Mouse (Mus musculus) lung, embryonic 14.5 days (tissue): ENCODE measurements around the gene Arhgef10l. TPM values are rescaled to one million over a fixed set of nuclear protein-coding genes. Genes with fewer than 3 reads are reported as not detected.

Experiments used
- ATAC-seq: fragments of 200-750 bp; cut with Nextera tagmentation; 2 replicates; pipeline ENCODE4 v1.8.0; 2017; ENCODE audit warnings: mild to moderate bottlenecking, moderate TSS enrichment, moderate library complexity; ENCODE audit not compliant: insufficient read depth
- DNase-seq: peaks from one replicate; pipeline ENCODE4 v3.0.0-alpha.2; 2015
- H3K27ac ChIP-seq: fragments of 300-500 bp; sonication (generic); 2 replicates; pipeline ENCODE4 v1.5.1; 2014; ENCODE audit warnings: low read depth, mild to moderate bottlenecking, moderate library complexity
- H3K27me3 ChIP-seq: fragments of 300-500 bp; sonication (generic); 2 replicates; pipeline ENCODE4 v1.6.1; 2014; ENCODE audit warnings: low read length, control low read depth; ENCODE audit not compliant: insufficient read depth
- H3K36me3 ChIP-seq: fragments of 300-500 bp; sonication (generic); 2 replicates; pipeline ENCODE4 v1.6.1; 2014; ENCODE audit warnings: control low read depth; ENCODE audit not compliant: insufficient read depth
- H3K4me1 ChIP-seq: fragments of 300-500 bp; sonication (generic); 2 replicates; pipeline ENCODE4 v1.6.1; 2014; ENCODE audit warnings: antibody characterized with exemption, control low read depth; ENCODE audit not compliant: insufficient read depth
- H3K4me2 ChIP-seq: fragments of 300-500 bp; sonication (generic); 2 replicates; pipeline ENCODE4 v1.6.1; 2014; ENCODE audit warnings: mild to moderate bottlenecking
- H3K4me3 ChIP-seq: fragments of 300-500 bp; sonication (generic); 2 replicates; pipeline ENCODE4 v1.5.1; 2014; ENCODE audit warnings: low read depth, low read length
- H3K9ac ChIP-seq: fragments of 300-500 bp; sonication (generic); 2 replicates; pipeline ENCODE4 v1.6.1; 2014
- H3K9me3 ChIP-seq: fragments of 300-500 bp; sonication (generic); 2 replicates; pipeline ENCODE4 v1.6.1; 2016; ENCODE audit warnings: low read depth, low read length, control low read depth
- CTCF ChIP-seq: IDR thresholded peaks from 2 replicates; pipeline ENCODE4 v1.5.1; 2016; ENCODE audit warnings: antibody characterized with exemption, low read depth
- WGBS: fragments of 180-500 bp; shearing (Covaris S2); extraction: QIAGEN DNeasy Blood & Tissue Kit; methylation state at CpG from one replicate; pipeline ENCODE4 v1.1.7; 2014; 5-methylcytosine and 5-hydroxymethylcytosine counted together
- polyA plus RNA-seq: library from polyadenylated mRNA; unstranded; fragments of >200 nt; fragmentation: Nextera tagmentation; extraction: Ambion mirVana; gene quantifications from 2 replicates; pipeline ENCODE4 v1.2.1, GENCODE M21; 2014

Arhgef10l gene
- polyA plus RNA-seq, 1 experiment from 2014 or later: 16.1 TPM

DNA sequence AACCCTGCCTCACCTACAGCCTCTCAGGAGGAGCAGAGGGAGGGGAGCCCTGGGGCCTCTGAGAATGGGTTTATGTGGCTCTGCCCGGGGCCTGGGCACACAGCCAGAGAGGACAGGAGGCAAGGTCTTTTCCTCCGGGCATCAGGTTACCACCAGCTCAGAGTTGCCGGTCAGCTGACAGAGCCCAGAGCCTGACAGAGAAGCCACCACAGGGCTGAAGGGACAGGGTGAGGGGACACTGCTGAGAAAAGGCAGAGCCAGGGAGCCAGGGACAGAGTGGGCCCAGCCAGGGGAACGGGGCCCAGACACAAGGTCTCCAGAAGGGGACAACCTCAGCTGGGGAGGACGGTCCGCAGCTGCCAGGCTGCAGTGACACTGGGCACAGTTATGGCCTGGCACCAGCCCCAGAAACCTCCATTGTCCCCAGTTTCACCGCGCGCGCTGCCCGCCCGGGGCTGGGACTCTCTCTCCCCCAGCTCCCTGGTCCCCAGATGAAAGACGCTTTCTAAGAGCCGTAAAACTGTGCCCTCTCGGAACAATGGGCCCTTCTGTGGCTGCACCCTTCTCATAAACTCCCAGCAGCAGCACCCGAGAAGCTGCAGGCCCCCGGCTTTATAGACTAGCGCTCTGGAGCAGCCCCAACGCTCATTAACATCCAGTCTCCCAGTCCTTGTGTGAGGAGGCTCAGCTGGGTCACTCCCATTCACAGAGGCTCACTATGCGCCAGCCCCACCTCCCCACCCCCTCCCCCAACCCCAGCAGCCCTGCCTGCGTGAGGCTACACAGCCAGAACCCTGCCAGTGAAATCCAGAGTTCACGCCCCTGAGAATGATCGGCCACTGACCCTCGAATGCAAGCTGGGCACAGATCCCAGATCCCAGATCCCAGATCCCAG, 7.9 kb downstream of the Arhgef10l start:
- H3K4me1 ChIP-seq: peaks cover 20% of the 10 kb centered on the region
- H3K9ac ChIP-seq: peak overlapping the region; percentile 46
- H3K9me3 ChIP-seq: no peaks in the 10 kb centered on the region
- H3K36me3 ChIP-seq: no peaks in the 10 kb centered on the region
- 0 out of 2 replicates have a peak overlapping the region, but pooled peaks have one; percentile 2 for H3K4me3 ChIP-seq
- DNase-seq: peak; percentile 76
- TF ChIP-seq CTCF: no peak
- peak; percentile 78 for ATAC-seq
- H3K27me3 ChIP-seq: no peaks in the 10 kb centered on the region
- peak overlapping the region; percentile 94 for H3K27ac ChIP-seq
- WGBS: 10% methylated on average over 24 of the region's 24 CpGs
- H3K4me2 ChIP-seq: peak overlapping the region; percentile 50

DNA sequence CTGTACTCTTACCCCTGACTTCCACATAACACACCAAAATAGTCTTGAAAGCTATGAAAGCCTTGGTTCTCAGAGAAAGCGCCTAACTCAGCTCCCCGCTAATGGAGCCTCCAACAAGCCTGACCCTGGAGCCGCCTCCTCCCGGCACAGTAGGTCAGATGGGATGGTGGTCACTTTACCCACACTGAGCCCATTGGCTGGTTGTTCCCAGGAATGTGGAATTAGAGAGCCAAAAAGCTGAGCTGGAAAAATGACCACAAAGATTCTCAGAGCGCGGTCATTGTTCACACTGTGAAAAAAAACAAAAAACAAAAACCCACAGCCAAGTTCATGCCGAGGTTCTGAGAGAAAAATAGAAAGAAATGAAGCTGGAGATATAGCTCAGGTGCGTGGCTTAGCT, 9.3 kb downstream of the Arhgef10l start:
- no peak overlapping the region for H3K4me2 ChIP-seq
- no peaks in the 10 kb centered on the region for H3K36me3 ChIP-seq
- no peak overlapping the region for H3K4me3 ChIP-seq
- no peak for TF ChIP-seq CTCF
- WGBS: 77% methylated on average over 8 of the region's 8 CpGs
- H3K9me3 ChIP-seq: no peaks in the 10 kb centered on the region
- H3K27me3 ChIP-seq: no peaks in the 10 kb centered on the region
- no peak for ATAC-seq
- H3K4me1 ChIP-seq: peaks cover 12% of the 10 kb centered on the region
- no peak for DNase-seq
- no peak overlapping the region for H3K27ac ChIP-seq
- no peak overlapping the region for H3K9ac ChIP-seq

DNA sequence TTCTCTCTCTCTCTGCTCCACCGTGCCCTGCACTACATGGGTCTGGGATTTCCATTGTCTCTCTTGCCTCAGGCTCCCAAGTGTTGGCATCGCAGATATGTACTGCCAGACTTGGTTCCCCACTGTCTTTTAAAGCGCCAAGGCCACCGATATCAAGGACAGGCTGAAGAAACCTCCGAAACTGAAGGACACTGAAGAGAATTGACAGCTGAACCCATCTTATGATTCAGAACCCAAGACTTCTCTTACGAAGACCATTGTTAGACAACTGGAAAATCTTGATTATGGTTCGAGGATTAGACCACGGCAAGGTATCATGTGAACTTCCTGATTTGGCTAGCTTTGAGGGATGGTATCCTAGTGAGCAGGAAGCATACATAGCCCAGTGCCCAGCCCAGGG, 11.0 kb downstream of the Arhgef10l start:
- Histone ChIP-seq H3K4me2 (no peak overlapping the region), H3K27ac (no peak overlapping the region), H3K4me3 (no peak overlapping the region), H3K27me3 (no peaks in the 10 kb centered on the region), H3K36me3 (no peaks in the 10 kb centered on the region), H3K9ac (no peak overlapping the region), H3K9me3 (no peaks in the 10 kb centered on the region), H3K4me1 (peaks cover 12% of the 10 kb centered on the region)
- DNase-seq (no peak), ATAC-seq (no peak)
- no peak for TF ChIP-seq CTCF
- 69% methylated on average over 8 of the region's 8 CpGs for WGBS

- Histone ChIP-seq H3K4me3 (no peak overlapping the region), H3K4me2 (no peak overlapping the region), H3K27ac (no peak overlapping the region), H3K9me3 (no peaks in the 10 kb centered on the region), H3K36me3 (no peaks in the 10 kb centered on the region), H3K9ac (no peak overlapping the region), H3K4me1 (peaks cover 16% of the 10 kb centered on the region), H3K27me3 (no peaks in the 10 kb centered on the region)
- no peak for DNase-seq
- ATAC-seq: no peak
- WGBS: 33% methylated on average over 14 of the region's 14 CpGs
- TF ChIP-seq CTCF: no peak
These were observed 11.8 kb downstream of the Arhgef10l start for GRCm38 (mm10) chr4:140653835-140654583.

DNA sequence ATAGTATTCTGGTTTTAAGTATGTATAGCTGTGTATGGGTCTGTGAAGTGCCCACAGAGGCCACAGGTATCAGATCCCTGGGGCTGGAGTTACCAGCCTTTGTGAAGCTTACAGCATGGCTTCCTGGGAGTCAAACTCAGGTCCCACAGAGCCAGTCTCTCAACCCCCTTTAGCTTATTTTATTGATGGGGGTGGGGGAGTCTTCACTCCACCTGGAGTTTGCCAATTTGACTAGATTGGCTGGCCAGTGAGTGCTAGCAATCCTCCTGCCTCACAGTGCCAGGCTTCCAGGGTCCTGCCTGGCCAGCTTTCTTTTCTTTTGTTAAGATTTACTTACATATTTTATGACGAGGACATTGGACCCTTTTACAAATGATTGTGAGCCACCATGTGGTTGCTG, 16.1 kb downstream of the Arhgef10l start:
- Histone ChIP-seq H3K4me3 (no peak overlapping the region), H3K9me3 (no peaks in the 10 kb centered on the region), H3K36me3 (peaks cover 9% of the 10 kb centered on the region; the same call in 1 of the 2 replicates), H3K4me2 (peak overlapping the region; percentile 84; the same call in 1 of the 2 replicates), H3K27me3 (no peaks in the 10 kb centered on the region), H3K4me1 (peaks cover 4% of the 10 kb centered on the region; the same call in 1 of the 2 replicates), H3K9ac (no peak overlapping the region), H3K27ac (no peak overlapping the region; the same call in 1 of the 2 replicates)
- no peak for TF ChIP-seq CTCF
- ATAC-seq (no peak), DNase-seq (no peak)
- WGBS: 48% methylated on average over 1 of the region's 1 CpGs

- Histone ChIP-seq H3K9ac (peak overlapping the region; percentile 95), H3K9me3 (no peaks in the 10 kb centered on the region), H3K4me2 (peak overlapping the region; percentile 84), H3K4me1 (peaks cover 4% of the 10 kb centered on the region; the same call in 1 of the 2 replicates), H3K4me3 (peak overlapping the region; percentile 65), H3K27me3 (no peaks in the 10 kb centered on the region), H3K36me3 (peaks cover 9% of the 10 kb centered on the region; the same call in 1 of the 2 replicates), H3K27ac (peak overlapping the region; percentile 94)
- 17% methylated on average over 9 of the region's 9 CpGs for WGBS
- peak; percentile 19; the same call in 1 of the 2 replicates for ATAC-seq
- peak; percentile 41 for DNase-seq
- no peak for TF ChIP-seq CTCF
These were observed 16.6 kb downstream of the Arhgef10l start for GRCm38 (mm10) chr4:140649207-140649591.
